Mouse (Mus musculus): ENCODE results near the gene Aatf.
"Not testable (repeated sequence)": the region's sequence is repeated elsewhere in the genome, so short reads cannot be mapped to it uniquely, and the experiment has no call there.

Gene Aatf

GRCm38 (mm10) chr11:84453901-84454300 is 59.4 kb downstream of the Aatf start:
- DNase-seq (ENCODE audit: extremely low spot score, low read depth, low spot score), result no peak

- no peak for DNase-seq (ENCODE audit: extremely low spot score, low read depth, low spot score)
Observed at GRCm38 (mm10) chr11:84442554-84443331, 70.6 kb downstream of the Aatf start.

- no peak for DNase-seq (ENCODE audit: extremely low spot score, low read depth, low spot score)
Observed at GRCm38 (mm10) chr11:84440402-84440801, 72.9 kb downstream of the Aatf start.

- DNase-seq (ENCODE audit: extremely low spot score, low read depth, low spot score), result no peak
Observed at GRCm38 (mm10) chr11:84434879-84435278, 78.4 kb downstream of the Aatf start.

- no peak for DNase-seq (ENCODE audit: extremely low spot score, low read depth, low spot score)
Observed at GRCm38 (mm10) chr11:84430336-84430735, 83.0 kb downstream of the Aatf start.

GRCm38 (mm10) chr11:84429581-84429980 is 83.7 kb downstream of the Aatf start:
- peak; percentile 52 for DNase-seq (ENCODE audit: extremely low spot score, low read depth, low spot score)

- DNase-seq (ENCODE audit: extremely low spot score, low read depth, low spot score), result no peak
Observed at GRCm38 (mm10) chr11:84426633-84426998, 86.7 kb downstream of the Aatf start.

- DNase-seq (ENCODE audit: extremely low spot score, low read depth, low spot score), result no peak
Observed at GRCm38 (mm10) chr11:84425736-84426632, 87.3 kb downstream of the Aatf start.

GRCm38 (mm10) chr11:84420779-84421178 is 92.5 kb downstream of the Aatf start:
- DNase-seq (ENCODE audit: extremely low spot score, low read depth, low spot score), result no peak

GRCm38 (mm10) chr11:84413111-84413510 is 100.2 kb downstream of the Aatf start:
- DNase-seq (ENCODE audit: extremely low spot score, low read depth, low spot score), result no peak

- peak; percentile 37 for DNase-seq (ENCODE audit: extremely low spot score, low read depth, low spot score)
Observed at GRCm38 (mm10) chr11:84412201-84412934, 101.0 kb downstream of the Aatf start.

GRCm38 (mm10) chr11:84411642-84412018 is 101.7 kb downstream of the Aatf start:
- no peak for DNase-seq (ENCODE audit: extremely low spot score, low read depth, low spot score)

GRCm38 (mm10) chr11:84410879-84411641 is 102.3 kb downstream of the Aatf start:
- no peak for DNase-seq (ENCODE audit: extremely low spot score, low read depth, low spot score)

GRCm38 (mm10) chr11:84410383-84410782 is 102.9 kb downstream of the Aatf start:
- DNase-seq (ENCODE audit: extremely low spot score, low read depth, low spot score), result no peak

GRCm38 (mm10) chr11:84406733-84407132 is 106.6 kb downstream of the Aatf start:
- DNase-seq (ENCODE audit: extremely low spot score, low read depth, low spot score), result no peak

GRCm38 (mm10) chr11:84395010-84395409 is 118.3 kb downstream of the Aatf start:
- no peak for DNase-seq (ENCODE audit: extremely low spot score, low read depth, low spot score)

- no peak for DNase-seq (ENCODE audit: extremely low spot score, low read depth, low spot score)
Observed at GRCm38 (mm10) chr11:84393571-84393970, 119.8 kb downstream of the Aatf start.

GRCm38 (mm10) chr11:84392066-84392465 is 121.3 kb downstream of the Aatf start:
- DNase-seq (ENCODE audit: extremely low spot score, low read depth, low spot score), result not testable (repeated sequence)

GRCm38 (mm10) chr11:84391126-84391525 is 122.2 kb downstream of the Aatf start:
- no peak for DNase-seq (ENCODE audit: extremely low spot score, low read depth, low spot score)

- DNase-seq (ENCODE audit: extremely low spot score, low read depth, low spot score), result no peak
Observed at GRCm38 (mm10) chr11:84389332-84389731, 124.0 kb downstream of the Aatf start.

- no peak for DNase-seq (ENCODE audit: extremely low spot score, low read depth, low spot score)
Observed at GRCm38 (mm10) chr11:84383891-84384290, 129.4 kb downstream of the Aatf start.
